Mouse (Mus musculus) lung, postnatal 0 days (tissue): ENCODE results near the gene E130114P18Rik.

Experiments used
- CTCF ChIP-seq: IDR thresholded peaks from 2 replicates; pipeline ENCODE4 v1.5.1; 2016; ENCODE audit warnings: antibody characterized with exemption, mild to moderate bottlenecking
- EP300 ChIP-seq: IDR thresholded peaks from 2 replicates; pipeline ENCODE4 v1.6.1; 2016; ENCODE audit warnings: antibody characterized with exemption, mild to moderate bottlenecking, control low read depth

GRCm38 (mm10) chr4:97794865-97795264 is 17.0 kb upstream of the E130114P18Rik start:
- TF ChIP-seq CTCF, result no peak
- no peak for TF ChIP-seq EP300
